Mouse (Mus musculus) B cell, adult 67 days (primary cell): ENCODE data around the gene Gnb2. TPM values are rescaled to one million over a fixed set of nuclear protein-coding genes. Genes with fewer than 3 reads are reported as not detected.

Experiments
- total RNA-seq, 2 experiments: library from RNA; stranded (reverse); gene quantifications; 4 replicates each; pipeline ENCODE4 v1.2.4; 2023

Gene Gnb2
- 100 to 1,000 TPM; 426 to 449 TPM for total RNA-seq

GRCm38 (mm10) chr5:137533117-137533827, at the start of gene Gnb2, which contains the start of gene Epo:
Gene Gnb2 (minus strand): TSS chr5:137533510.
Gene Epo (minus strand): TSS chr5:137533242.

GRCm38 (mm10) chr5:137569665-137570064, 36.4 kb upstream of the Gnb2 start, which contains the start of gene Tfr2:
Gene Tfr2 (plus strand): TSS chr5:137569840.

GRCm38 (mm10) chr5:137553411-137553837, 20.1 kb upstream of the Gnb2 start, which contains the start of gene Actl6b:
Gene Actl6b (plus strand): TSS chr5:137553517.

GRCm38 (mm10) chr5:137518436-137518835, 14.9 kb downstream of the Gnb2 start, which contains the start of gene Gigyf1:
Gene Gigyf1 (plus strand): TSS chr5:137518548.

GRCm38 (mm10) chr5:137501709-137502666, 31.3 kb downstream of the Gnb2 start, which contains the start of gene Pop7:
Gene Pop7 (minus strand): TSS chr5:137502518.

Other genes starting within 250 kb of the Gnb2 start
- gene Ache, start 246.0 kb downstream of the Gnb2 start, total RNA-seq: under 1 TPM in 1 of 2 experiments, not detected in 1; 0.23 TPM
- gene Ufsp1, start 238.9 kb downstream of the Gnb2 start, total RNA-seq: 1 to 10 TPM; 1.5 to 1.6 TPM
- 100 to 1,000 TPM; 445 to 469 TPM for gene Srrt, start 225.8 kb downstream of the Gnb2 start, total RNA-seq
- 10 to 100 TPM in 1 of 2 experiments, 1 to 10 TPM in 1; 7.3 to 10.4 TPM for gene Trip6, start 219.1 kb downstream of the Gnb2 start, total RNA-seq
- 10 to 100 TPM; 23.7 to 28.5 TPM for gene Slc12a9, start 199.9 kb downstream of the Gnb2 start, total RNA-seq
- gene Ephb4, start 183.4 kb downstream of the Gnb2 start, total RNA-seq: not detected
- gene Zan, start 56.4 kb downstream of the Gnb2 start, total RNA-seq: not detected
- 10 to 100 TPM; 24.3 to 29.7 TPM for gene Pop7, start 31.0 kb downstream of the Gnb2 start, total RNA-seq
- 100 to 1,000 TPM; 123 to 130 TPM for gene Gigyf1, start 15.0 kb downstream of the Gnb2 start, total RNA-seq
- not detected for gene Epo, start 268 bp downstream of the Gnb2 start, total RNA-seq
- gene Actl6b, start 20.0 kb upstream of the Gnb2 start, total RNA-seq: not detected
- gene Tfr2, start 36.3 kb upstream of the Gnb2 start, total RNA-seq: 1 to 10 TPM in 1 of 2 experiments, not detected in 1; 1.2 TPM
- 10 to 100 TPM; 35.1 to 36.0 TPM for gene Mospd3, start 67.5 kb upstream of the Gnb2 start, total RNA-seq
- gene Pcolce, start 80.3 kb upstream of the Gnb2 start, total RNA-seq: 1 to 10 TPM in 1 of 2 experiments, not detected in 1; 1.6 TPM
- under 1 TPM in 1 of 2 experiments, not detected in 1; 0.39 TPM for gene Fbxo24, start 95.5 kb upstream of the Gnb2 start, total RNA-seq
- 100 to 1,000 TPM; 216 to 222 TPM for gene Lrch4, start 95.6 kb upstream of the Gnb2 start, total RNA-seq
- gene Gm20605, start 95.7 kb upstream of the Gnb2 start, total RNA-seq: 10 to 100 TPM; 65.4 to 76.3 TPM
- gene Sap25, start 107.8 kb upstream of the Gnb2 start, total RNA-seq: 100 to 1,000 TPM; 113 to 123 TPM
- not detected for gene Irs3, start 112.2 kb upstream of the Gnb2 start, total RNA-seq
- gene Agfg2, start 151.2 kb upstream of the Gnb2 start, total RNA-seq: 10 to 100 TPM; 17.9 to 21.4 TPM
- under 1 TPM; 0.21 to 0.78 TPM for gene Nyap1, start 208.1 kb upstream of the Gnb2 start, total RNA-seq
- gene Tsc22d4, start 212.2 kb upstream of the Gnb2 start, total RNA-seq: 100 to 1,000 TPM; 233 to 247 TPM
- gene Ppp1r35, start 245.3 kb upstream of the Gnb2 start, total RNA-seq: 10 to 100 TPM; 26.7 to 28.6 TPM